Mouse (Mus musculus) midbrain, embryonic 16.5 days (tissue): ENCODE data around the gene Arhgef28. TPM values are rescaled to one million over a fixed set of nuclear protein-coding genes. Genes with fewer than 3 reads are reported as not detected.

Experiments
- ATAC-seq: fragments of 200-750 bp; cut with Nextera tagmentation; 2 replicates; pipeline ENCODE4 v1.8.0; 2017; ENCODE audit warnings: moderate TSS enrichment
- H3K27ac ChIP-seq: fragments of 300-500 bp; sonication (generic); 2 replicates; pipeline ENCODE4 v1.5.1; 2014; ENCODE audit warnings: mild to moderate bottlenecking, low read length, mixed read lengths
- H3K27me3 ChIP-seq: fragments of 300-500 bp; sonication (generic); 2 replicates; pipeline ENCODE4 v1.6.1; 2014; ENCODE audit warnings: low read depth, low read length, mixed read lengths; ENCODE audit not compliant: control insufficient read depth, insufficient read depth
- H3K36me3 ChIP-seq: fragments of 300-500 bp; sonication (generic); 2 replicates; pipeline ENCODE4 v1.6.1; 2014; ENCODE audit warnings: mild to moderate bottlenecking, low read length, moderate library complexity, mixed read lengths; ENCODE audit not compliant: control insufficient read depth, insufficient read depth
- H3K4me1 ChIP-seq: fragments of 300-500 bp; sonication (generic); 2 replicates; pipeline ENCODE4 v1.6.1; 2014; ENCODE audit warnings: mild to moderate bottlenecking, low read length, mixed read lengths; ENCODE audit not compliant: control insufficient read depth, insufficient read depth
- H3K4me2 ChIP-seq: fragments of 300-500 bp; sonication (generic); 2 replicates; pipeline ENCODE4 v1.6.1; 2014; ENCODE audit warnings: mild to moderate bottlenecking, low read length, mixed read lengths
- H3K4me3 ChIP-seq: fragments of 300-500 bp; sonication (generic); 2 replicates; pipeline ENCODE4 v1.5.1; 2014; ENCODE audit warnings: low read depth, mild to moderate bottlenecking, low read length, moderate library complexity, mixed read lengths
- H3K9ac ChIP-seq: fragments of 300-500 bp; sonication (generic); 2 replicates; pipeline ENCODE4 v1.6.1; 2014; ENCODE audit warnings: low read depth, low read length, mixed read lengths
- H3K9me3 ChIP-seq: fragments of 300-500 bp; sonication (generic); replicated peaks from 2 replicates; pipeline ENCODE4 v1.6.1; 2014; ENCODE audit warnings: mild to moderate bottlenecking, low read length, mixed read lengths; ENCODE audit not compliant: control insufficient read depth, poor library complexity, severe bottlenecking
- WGBS: fragments of 180-500 bp; shearing (Covaris S2); extraction: QIAGEN DNeasy Blood & Tissue Kit; methylation state at CpG from one replicate; pipeline ENCODE4 v1.1.7; 2014; 5-methylcytosine and 5-hydroxymethylcytosine counted together
- polyA plus RNA-seq: library from polyadenylated mRNA; unstranded; fragments of >200 nt; fragmentation: Nextera tagmentation; extraction: Ambion mirVana; gene quantifications from 2 replicates; pipeline ENCODE4 v1.2.1, GENCODE M21; 2015

Arhgef28 gene
- polyA plus RNA-seq, 1 experiment from 2014 or later: 35.1 TPM

DNA sequence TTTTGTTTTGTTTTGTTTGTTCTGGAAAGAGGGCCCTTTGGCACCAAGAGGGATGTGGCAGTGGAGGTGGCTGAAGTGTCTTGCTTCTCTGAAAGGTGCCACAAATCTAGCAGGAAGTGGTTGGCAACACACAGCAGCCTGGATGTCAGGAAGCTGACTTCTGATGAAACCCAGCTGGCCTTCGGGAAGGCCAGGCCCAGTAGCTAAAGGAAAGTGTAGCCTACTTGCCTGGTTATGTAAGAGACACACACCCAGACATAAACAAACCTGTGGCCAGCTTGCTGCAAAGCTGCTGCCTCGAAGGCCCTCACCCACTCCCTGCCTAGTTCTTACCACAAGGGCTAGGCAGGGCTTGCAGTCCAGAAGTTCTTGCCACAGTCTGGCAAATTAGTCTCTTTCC, 204.1 kb downstream of the Arhgef28 start:
- Histone ChIP-seq H3K27ac (no peak overlapping the region), H3K4me2 (no peak overlapping the region), H3K9ac (no peak overlapping the region), H3K9me3 (no peaks in the 10 kb centered on the region), H3K4me1 (peaks cover 4% of the 10 kb centered on the region; the same call in 1 of the 2 replicates), H3K36me3 (no peaks in the 10 kb centered on the region), H3K27me3 (no peaks in the 10 kb centered on the region), H3K4me3 (no peak overlapping the region)
- no peak for ATAC-seq
- 79% methylated on average over 2 of the region's 2 CpGs for WGBS

DNA sequence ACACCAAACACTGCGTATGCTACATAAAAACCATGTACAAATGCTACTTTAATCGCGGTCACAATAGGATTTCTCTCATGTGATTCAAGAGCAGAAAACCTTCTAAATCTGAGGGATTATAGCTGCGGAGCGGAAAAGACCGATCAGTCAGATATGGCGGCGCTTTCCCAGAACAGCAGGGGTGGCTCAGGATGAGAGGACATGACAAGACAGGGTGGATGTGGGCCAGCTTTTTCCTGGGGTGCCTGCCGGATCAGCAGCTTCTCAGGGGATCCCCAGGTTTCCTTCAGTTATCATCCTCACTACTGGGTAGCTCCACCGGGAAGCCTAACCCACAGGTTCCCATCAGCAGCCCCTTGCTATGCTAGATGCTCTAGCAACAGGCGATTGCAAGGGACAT, 204.5 kb downstream of the Arhgef28 start:
- no peak for ATAC-seq
- 63% methylated on average over 11 of the region's 11 CpGs for WGBS
- H3K27ac ChIP-seq: no peak overlapping the region

GRCm38 (mm10) chr13:98000841-98001240, 205.4 kb downstream of the Arhgef28 start:
- Histone ChIP-seq H3K4me1 (peaks cover 4% of the 10 kb centered on the region; the same call in 1 of the 2 replicates), H3K27ac (no peak overlapping the region), H3K4me2 (no peak overlapping the region), H3K9ac (no peak overlapping the region), H3K4me3 (no peak overlapping the region), H3K9me3 (no peaks in the 10 kb centered on the region), H3K36me3 (no peaks in the 10 kb centered on the region), H3K27me3 (no peaks in the 10 kb centered on the region)
- ATAC-seq: no peak
- 90% methylated on average over 9 of the region's 9 CpGs for WGBS

More for the DNA sequence above, 204.5 kb downstream of the Arhgef28 start:
- Histone ChIP-seq H3K4me2 (no peak overlapping the region), H3K27me3 (no peaks in the 10 kb centered on the region), H3K4me1 (peaks cover 4% of the 10 kb centered on the region; the same call in 1 of the 2 replicates), H3K4me3 (no peak overlapping the region), H3K9ac (no peak overlapping the region), H3K36me3 (no peaks in the 10 kb centered on the region), H3K9me3 (no peaks in the 10 kb centered on the region)

DNA sequence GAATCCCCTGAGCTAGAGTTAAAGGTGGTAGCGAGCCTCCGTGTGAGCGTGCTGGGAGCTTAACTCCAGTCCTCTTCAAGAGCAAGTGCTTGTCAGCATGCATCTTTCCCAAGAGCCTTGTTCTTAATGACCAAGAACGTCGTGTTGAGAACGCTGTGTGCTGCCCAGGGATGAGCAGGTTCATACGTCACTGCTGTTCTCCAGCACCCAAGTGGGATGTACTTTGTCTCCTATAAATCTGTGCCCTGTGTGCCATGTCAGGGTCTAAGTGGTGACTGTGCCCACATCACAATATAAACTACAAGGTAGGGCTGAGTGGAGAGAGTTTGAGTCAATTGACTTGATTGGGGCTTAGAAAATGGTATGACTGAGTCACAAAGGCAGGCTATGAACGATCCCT, 207.1 kb downstream of the Arhgef28 start:
- no peaks in the 10 kb centered on the region for H3K9me3 ChIP-seq
- no peaks in the 10 kb centered on the region for H3K36me3 ChIP-seq
- H3K4me2 ChIP-seq: no peak overlapping the region
- WGBS: 71% methylated on average over 8 of the region's 8 CpGs
- ATAC-seq: no peak
- peaks cover 4% of the 10 kb centered on the region; the same call in 1 of the 2 replicates for H3K4me1 ChIP-seq
- no peak overlapping the region for H3K27ac ChIP-seq
- H3K9ac ChIP-seq: no peak overlapping the region
- H3K27me3 ChIP-seq: no peaks in the 10 kb centered on the region
- H3K4me3 ChIP-seq: no peak overlapping the region

DNA sequence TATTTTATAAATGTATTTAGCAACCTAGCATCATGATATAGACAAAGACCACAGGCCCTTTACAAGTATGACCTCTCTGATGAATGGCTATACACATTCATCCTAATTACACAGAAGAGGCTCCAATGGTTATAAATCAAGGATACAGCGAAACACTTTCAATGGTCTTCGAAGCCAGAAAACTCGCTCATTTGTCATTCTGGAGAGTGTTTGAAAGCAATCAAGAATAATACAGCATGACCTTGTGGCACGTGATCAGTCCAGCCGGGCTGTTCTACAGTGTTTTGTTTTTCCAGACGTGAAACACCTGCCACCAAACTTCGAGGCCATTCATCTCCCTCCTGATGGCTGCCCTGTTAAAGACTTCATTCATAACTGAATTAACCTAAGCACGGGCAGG, 207.7 kb downstream of the Arhgef28 start:
- H3K4me3 ChIP-seq: no peak overlapping the region
- H3K36me3 ChIP-seq: no peaks in the 10 kb centered on the region
- H3K4me1 ChIP-seq: peaks cover 4% of the 10 kb centered on the region; the same call in 1 of the 2 replicates
- WGBS: 37% methylated on average over 8 of the region's 8 CpGs
- no peak overlapping the region for H3K9ac ChIP-seq
- no peak for ATAC-seq
- no peak overlapping the region for H3K27ac ChIP-seq
- H3K27me3 ChIP-seq: no peaks in the 10 kb centered on the region
- no peak overlapping the region for H3K4me2 ChIP-seq
- no peaks in the 10 kb centered on the region for H3K9me3 ChIP-seq

- Histone ChIP-seq H3K4me2 (no peak overlapping the region), H3K4me1 (no peaks in the 10 kb centered on the region), H3K27me3 (no peaks in the 10 kb centered on the region), H3K36me3 (no peaks in the 10 kb centered on the region), H3K4me3 (no peak overlapping the region), H3K27ac (no peak overlapping the region), H3K9ac (no peak overlapping the region), H3K9me3 (no peaks in the 10 kb centered on the region)
- ATAC-seq: no peak
- 82% methylated on average over 8 of the region's 8 CpGs for WGBS
Measured at GRCm38 (mm10) chr13:97990939-97991338, 215.3 kb downstream of the Arhgef28 start.

DNA sequence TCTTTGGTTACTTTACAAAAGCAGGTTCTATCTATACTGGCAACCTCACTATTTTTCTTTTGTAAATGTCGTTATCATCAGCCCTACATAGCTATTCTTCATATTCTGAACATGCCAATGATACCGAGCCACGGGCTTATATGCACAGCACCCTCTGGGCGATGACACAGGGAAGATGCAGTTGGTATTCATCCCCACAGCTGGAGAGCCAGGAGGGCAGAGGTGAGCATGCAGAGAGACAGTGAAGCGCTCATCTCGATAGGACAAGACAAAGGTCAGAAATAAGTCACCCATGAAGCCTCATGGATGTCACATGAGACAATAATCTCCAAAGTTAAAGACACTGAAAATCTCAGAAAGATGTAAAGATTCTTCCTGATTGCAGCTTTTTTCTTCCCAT, 217.4 kb downstream of the Arhgef28 start:
- no peaks in the 10 kb centered on the region for H3K27me3 ChIP-seq
- H3K4me2 ChIP-seq: no peak overlapping the region
- no peaks in the 10 kb centered on the region for H3K9me3 ChIP-seq
- no peak overlapping the region for H3K27ac ChIP-seq
- no peaks in the 10 kb centered on the region for H3K4me1 ChIP-seq
- no peak overlapping the region for H3K9ac ChIP-seq
- H3K36me3 ChIP-seq: no peaks in the 10 kb centered on the region
- no peak overlapping the region for H3K4me3 ChIP-seq
- ATAC-seq: no peak
- WGBS: 85% methylated on average over 6 of the region's 6 CpGs

- 87% methylated on average over 6 of the region's 6 CpGs for WGBS
- Histone ChIP-seq H3K27ac (no peak overlapping the region), H3K4me3 (no peak overlapping the region), H3K36me3 (no peaks in the 10 kb centered on the region), H3K4me2 (no peak overlapping the region), H3K4me1 (no peaks in the 10 kb centered on the region), H3K9me3 (no peaks in the 10 kb centered on the region), H3K27me3 (no peaks in the 10 kb centered on the region), H3K9ac (no peak overlapping the region)
- ATAC-seq: no peak
Measured at GRCm38 (mm10) chr13:97986691-97987090, 219.5 kb downstream of the Arhgef28 start.

DNA sequence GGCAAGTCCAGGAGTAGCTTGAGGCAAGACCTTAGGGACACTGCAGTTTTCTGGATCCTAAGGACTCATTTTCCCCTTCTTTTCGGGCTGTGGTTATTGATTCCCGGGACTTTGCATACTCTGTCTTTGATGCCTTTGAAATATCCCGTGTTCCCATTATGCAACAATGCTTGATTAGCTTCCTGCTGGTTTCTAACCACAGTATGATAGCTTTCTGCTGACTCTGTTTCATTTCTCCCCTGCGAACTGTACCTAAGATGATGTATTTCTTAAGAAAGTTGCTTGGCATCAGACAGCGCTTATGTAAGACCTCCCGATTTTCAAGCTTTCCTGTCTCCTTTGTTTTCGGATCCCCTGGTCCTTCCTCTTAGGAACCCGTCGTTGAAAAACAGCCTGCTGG, 229.1 kb downstream of the Arhgef28 start:
- H3K27ac ChIP-seq: no peak overlapping the region
- ATAC-seq: no peak
- H3K4me2 ChIP-seq: no peak overlapping the region
- H3K9me3 ChIP-seq: no peaks in the 10 kb centered on the region
- H3K4me1 ChIP-seq: no peaks in the 10 kb centered on the region
- no peak overlapping the region for H3K9ac ChIP-seq
- no peaks in the 10 kb centered on the region for H3K27me3 ChIP-seq
- WGBS: 81% methylated on average over 9 of the region's 9 CpGs
- H3K4me3 ChIP-seq: no peak overlapping the region
- H3K36me3 ChIP-seq: no peaks in the 10 kb centered on the region
